ENCODE assay signal across 11 mouse cellular contexts in genomic region chr2:60365138-60365775, GRCm38 (mm10).
"Had no signal": no experiment of that assay in that cellular context is flagged by ENCODE, and none has a peak within 500 bp of the region (broad histone marks: within the 10 kb centered on the region; RNA-seq: fewer than 3 reads in every experiment).

No protein-coding gene starts in this region.

- H3K27me3 ChIP-seq: limb, embryonic 13.5 days; midbrain, embryonic 12.5 days; stomach, embryonic 15.5 days had no signal

- H3K4me3 ChIP-seq: limb, embryonic 13.5 days; midbrain, embryonic 12.5 days; stomach, embryonic 15.5 days had no signal

- H3K36me3 ChIP-seq: limb, embryonic 13.5 days; midbrain, embryonic 12.5 days; stomach, embryonic 15.5 days had no signal

- DNase-seq: kidney, postnatal 36 days; left cerebral cortex, postnatal 4 days; lung, adult 18-20 months; right cerebral cortex, postnatal 14 days; thymus, postnatal 4 days had no signal

- H3K9ac ChIP-seq: limb, embryonic 13.5 days; liver, embryonic 14.5 days; midbrain, embryonic 12.5 days; stomach, embryonic 15.5 days had no signal

- H3K4me1 ChIP-seq: limb, embryonic 13.5 days; midbrain, embryonic 12.5 days; stomach, embryonic 15.5 days had no signal

- H3K27ac ChIP-seq: kidney, postnatal 0 days; limb, embryonic 13.5 days; liver, embryonic 14.5 days; midbrain, embryonic 12.5 days; stomach, embryonic 15.5 days had no signal

- ATAC-seq: midbrain, embryonic 16.5 days had no signal

- H3K4me2 ChIP-seq: limb, embryonic 13.5 days; midbrain, embryonic 12.5 days; stomach, embryonic 15.5 days had no signal

- H3K9me3 ChIP-seq: limb, embryonic 13.5 days; midbrain, embryonic 12.5 days; stomach, embryonic 15.5 days had no signal
